Mouse (Mus musculus): ENCODE measurements around the gene Tamm41. TPM values are rescaled to one million over a fixed set of nuclear protein-coding genes. Genes with fewer than 3 reads are reported as not detected.

The Tamm41 gene
- total and polyA plus RNA-seq, 2 experiments from 2014 or later = 23.9 to 30.5 TPM

GRCm38 (mm10) chr6:114967623-114968022, 70.1 kb downstream of the Tamm41 start:
- Histone ChIP-seq H3K36me3 (replicated peaks; ENCODE audit: control insufficient read depth, insufficient read depth, low read length) (no peaks in the 10 kb centered on the region), H3K27me3 (ENCODE audit: control insufficient read depth, insufficient read depth, low read length) (peaks cover 12% of the 10 kb centered on the region; the same call in 1 of the 2 replicates)
- no peak for ATAC-seq (ENCODE audit: insufficient read depth, low read depth)

DNA sequence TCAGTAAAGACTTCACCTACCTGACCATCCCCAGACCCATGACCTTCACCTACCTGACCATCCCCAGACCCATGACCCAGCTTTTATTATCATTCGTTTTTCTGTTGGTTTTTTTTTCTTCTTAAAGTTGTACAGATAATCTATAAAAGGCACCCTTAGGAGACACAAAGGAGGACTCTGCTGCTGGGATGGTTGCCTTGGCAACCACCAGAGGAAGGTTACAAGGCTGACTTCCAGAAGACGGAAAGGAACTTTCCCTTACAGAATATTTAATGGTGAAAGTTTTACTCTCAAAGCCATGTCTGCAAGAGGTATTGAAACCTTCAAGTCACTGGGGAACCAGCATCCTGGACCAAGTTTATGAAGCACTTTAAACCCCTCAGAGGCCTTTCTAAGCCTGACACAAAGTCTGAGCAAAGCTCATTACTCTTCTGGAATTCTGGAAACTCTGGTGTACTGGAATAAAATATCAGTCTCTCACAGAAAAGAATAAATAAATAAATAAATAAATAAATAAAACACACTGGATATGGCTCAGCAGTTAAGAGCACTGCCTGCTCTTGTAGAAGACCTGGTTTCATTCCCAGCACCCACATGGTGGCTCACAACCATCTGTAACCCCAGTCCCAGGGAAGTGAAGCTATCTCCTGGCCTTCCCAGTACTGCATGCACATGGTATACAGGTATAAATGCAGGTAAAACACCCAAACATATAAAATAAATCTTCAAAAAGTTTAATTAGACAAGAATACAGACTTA, 71.1 kb downstream of the Tamm41 start:
- peaks cover 12% of the 10 kb centered on the region; the same call in 1 of the 2 replicates for H3K27me3 ChIP-seq (ENCODE audit: control insufficient read depth, insufficient read depth, low read length)
- no peak overlapping the region for H3K9ac ChIP-seq (replicated peaks; ENCODE audit: low read depth, low read length)
- ATAC-seq (ENCODE audit: insufficient read depth, low read depth) (no peak), DNase-seq (ENCODE audit: low spot score) (no peak)
- no peaks in the 10 kb centered on the region for H3K36me3 ChIP-seq (replicated peaks; ENCODE audit: control insufficient read depth, insufficient read depth, low read length)
- no peak for TF ChIP-seq EP300 (IDR thresholded peaks at IDR 0.05; ENCODE audit: low read depth)
- no peak for TF ChIP-seq CTCF (IDR thresholded peaks at IDR 0.05; ENCODE audit: low read depth)
- no peak overlapping the region for H3K4me3 ChIP-seq (ENCODE audit: low read depth, low read length)
- H3K4me1 ChIP-seq (ENCODE audit: control insufficient read depth, insufficient read depth) = peaks cover 5% of the 10 kb centered on the region; the same call in 1 of the 2 replicates
- no peak overlapping the region for H3K27ac ChIP-seq (ENCODE audit: low read depth)
- no peaks in the 10 kb centered on the region for H3K9me3 ChIP-seq (replicated peaks; ENCODE audit: control insufficient read depth, low read length)
- no peak overlapping the region for H3K4me2 ChIP-seq (ENCODE audit: low read depth, low read length)
- WGBS = 58% methylated on average over 2 of the region's 2 CpGs

More at GRCm38 (mm10) chr6:114967623-114968022, 70.1 kb downstream of the Tamm41 start:
- no peak overlapping the region for H3K27ac ChIP-seq (ENCODE audit: low read depth)
- H3K4me1 ChIP-seq (ENCODE audit: control insufficient read depth, insufficient read depth) = peaks cover 5% of the 10 kb centered on the region; the same call in 1 of the 2 replicates
- peak overlapping the region; percentile 98 for H3K4me2 ChIP-seq (ENCODE audit: low read depth, low read length)
- no peak overlapping the region for H3K9ac ChIP-seq (replicated peaks; ENCODE audit: low read depth, low read length)
- no peaks in the 10 kb centered on the region for H3K9me3 ChIP-seq (replicated peaks; ENCODE audit: control insufficient read depth, low read length)
- TF ChIP-seq CTCF (IDR thresholded peaks at IDR 0.05; ENCODE audit: low read depth) = no peak
- no peak for TF ChIP-seq EP300 (IDR thresholded peaks at IDR 0.05; ENCODE audit: low read depth)
- DNase-seq (ENCODE audit: low spot score) = no peak
- peak overlapping the region; percentile 75; the same call in 1 of the 2 replicates for H3K4me3 ChIP-seq (ENCODE audit: low read depth, low read length)
- WGBS = 80% methylated on average over 12 of the region's 12 CpGs

- peaks cover 5% of the 10 kb centered on the region; the same call in 1 of the 2 replicates for H3K4me1 ChIP-seq (ENCODE audit: control insufficient read depth, insufficient read depth)
- no peaks in the 10 kb centered on the region for H3K9me3 ChIP-seq (replicated peaks; ENCODE audit: control insufficient read depth, low read length)
- no peak overlapping the region for H3K4me2 ChIP-seq (ENCODE audit: low read depth, low read length)
- TF ChIP-seq EP300 (IDR thresholded peaks at IDR 0.05; ENCODE audit: low read depth) (no peak), CTCF (IDR thresholded peaks at IDR 0.05; ENCODE audit: low read depth) (no peak)
- H3K27ac ChIP-seq (ENCODE audit: low read depth) = no peak overlapping the region
- peaks cover 12% of the 10 kb centered on the region; the same call in 1 of the 2 replicates for H3K27me3 ChIP-seq (ENCODE audit: control insufficient read depth, insufficient read depth, low read length)
- no peak overlapping the region for H3K4me3 ChIP-seq (ENCODE audit: low read depth, low read length)
- H3K36me3 ChIP-seq (replicated peaks; ENCODE audit: control insufficient read depth, insufficient read depth, low read length) = no peaks in the 10 kb centered on the region
- WGBS = 70% methylated on average over 3 of the region's 3 CpGs
- H3K9ac ChIP-seq (replicated peaks; ENCODE audit: low read depth, low read length) = no peak overlapping the region
- no peak for DNase-seq (ENCODE audit: low spot score)
- ATAC-seq (ENCODE audit: insufficient read depth, low read depth) = no peak
Measured at GRCm38 (mm10) chr6:114965802-114966201, 71.9 kb downstream of the Tamm41 start.

- H3K4me1 ChIP-seq (ENCODE audit: control insufficient read depth, insufficient read depth) = peaks cover 5% of the 10 kb centered on the region; the same call in 1 of the 2 replicates
- no peaks in the 10 kb centered on the region for H3K36me3 ChIP-seq (replicated peaks; ENCODE audit: control insufficient read depth, insufficient read depth, low read length)
- no peak overlapping the region for H3K4me2 ChIP-seq (ENCODE audit: low read depth, low read length)
- no peak overlapping the region for H3K4me3 ChIP-seq (ENCODE audit: low read depth, low read length)
- TF ChIP-seq CTCF (IDR thresholded peaks at IDR 0.05; ENCODE audit: low read depth) (no peak), EP300 (IDR thresholded peaks at IDR 0.05; ENCODE audit: low read depth) (no peak)
- no peak overlapping the region for H3K27ac ChIP-seq (ENCODE audit: low read depth)
- H3K9me3 ChIP-seq (replicated peaks; ENCODE audit: control insufficient read depth, low read length) = no peaks in the 10 kb centered on the region
- ATAC-seq (ENCODE audit: insufficient read depth, low read depth) = no peak
- DNase-seq (ENCODE audit: low spot score) = no peak
- H3K9ac ChIP-seq (replicated peaks; ENCODE audit: low read depth, low read length) = no peak overlapping the region
- H3K27me3 ChIP-seq (ENCODE audit: control insufficient read depth, insufficient read depth, low read length) = 0 out of 2 replicates have a peak, but pooled peaks cover 9% of the 10 kb centered on the region
- 65% methylated on average over 8 of the region's 8 CpGs for WGBS
Measured at GRCm38 (mm10) chr6:114965396-114965795, 72.3 kb downstream of the Tamm41 start.

DNA sequence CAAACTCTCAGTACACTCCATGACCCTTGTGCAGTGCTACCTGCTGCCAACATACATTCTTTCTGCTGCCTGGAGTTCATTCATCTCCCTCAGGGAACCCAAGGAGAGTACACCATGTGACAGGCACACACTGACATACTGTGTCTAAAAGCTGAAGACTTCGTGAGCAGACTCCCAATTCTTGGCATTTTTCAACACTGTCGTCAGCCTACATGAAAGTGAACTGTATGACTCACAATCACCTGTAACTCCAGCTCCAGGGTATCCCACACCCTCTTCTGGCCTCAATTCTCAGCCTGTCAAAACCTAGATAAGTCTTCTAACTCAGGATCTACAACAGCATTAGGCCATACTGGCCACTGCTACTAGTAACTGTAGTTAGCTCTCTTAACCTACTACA, 73.4 kb downstream of the Tamm41 start:
- peaks cover under 1% of the 10 kb centered on the region; the same call in 1 of the 2 replicates for H3K4me1 ChIP-seq (ENCODE audit: control insufficient read depth, insufficient read depth)
- ATAC-seq (ENCODE audit: insufficient read depth, low read depth) (no peak), DNase-seq (ENCODE audit: low spot score) (no peak)
- no peaks in the 10 kb centered on the region for H3K9me3 ChIP-seq (replicated peaks; ENCODE audit: control insufficient read depth, low read length)
- TF ChIP-seq CTCF (IDR thresholded peaks at IDR 0.05; ENCODE audit: low read depth) = no peak
- no peak for TF ChIP-seq EP300 (IDR thresholded peaks at IDR 0.05; ENCODE audit: low read depth)
- H3K36me3 ChIP-seq (replicated peaks; ENCODE audit: control insufficient read depth, insufficient read depth, low read length) = no peaks in the 10 kb centered on the region
- H3K27me3 ChIP-seq (ENCODE audit: control insufficient read depth, insufficient read depth, low read length) = 0 out of 2 replicates have a peak, but pooled peaks cover 7% of the 10 kb centered on the region
- H3K4me3 ChIP-seq (ENCODE audit: low read depth, low read length) = no peak overlapping the region
- H3K4me2 ChIP-seq (ENCODE audit: low read depth, low read length) = no peak overlapping the region
- no peak overlapping the region for H3K9ac ChIP-seq (replicated peaks; ENCODE audit: low read depth, low read length)
- WGBS = 74% methylated on average over 2 of the region's 2 CpGs
- H3K27ac ChIP-seq (ENCODE audit: low read depth) = no peak overlapping the region
